Mouse (Mus musculus) kidney, embryonic 14.5 days (tissue): ENCODE results near the gene Nps. TPM values are rescaled to one million over a fixed set of nuclear protein-coding genes. Genes with fewer than 3 reads are reported as not detected.

Experiments
- ATAC-seq: fragments of 200-750 bp; cut with Nextera tagmentation; 2 replicates; pipeline ENCODE4 v1.8.0; 2017; ENCODE audit warnings: moderate number of reproducible peaks, mild to moderate bottlenecking, moderate TSS enrichment, moderate library complexity; ENCODE audit not compliant: low FRiP score, low TSS enrichment
- H3K27ac ChIP-seq: fragments of 300-500 bp; sonication (generic); 2 replicates; pipeline ENCODE4 v1.5.1; 2014; ENCODE audit warnings: low read depth, mild to moderate bottlenecking, low read length, moderate library complexity, mixed read lengths
- H3K27me3 ChIP-seq: fragments of 300-500 bp; sonication (generic); 2 replicates; pipeline ENCODE4 v1.6.1; 2014; ENCODE audit warnings: mild to moderate bottlenecking, low read length; ENCODE audit not compliant: control insufficient read depth, insufficient read depth
- H3K36me3 ChIP-seq: fragments of 300-500 bp; sonication (generic); 2 replicates; pipeline ENCODE4 v1.6.1; 2014; ENCODE audit warnings: low read length, mixed read lengths; ENCODE audit not compliant: control insufficient read depth, insufficient read depth
- H3K4me1 ChIP-seq: fragments of 300-500 bp; sonication (generic); 2 replicates; pipeline ENCODE4 v1.6.1; 2014; ENCODE audit warnings: low read length, mixed read lengths; ENCODE audit not compliant: control insufficient read depth, insufficient read depth
- H3K4me2 ChIP-seq: fragments of 300-500 bp; sonication (generic); replicated peaks from 2 replicates; pipeline ENCODE4 v1.6.1; 2014; ENCODE audit warnings: low read depth, mild to moderate bottlenecking, low read length
- H3K4me3 ChIP-seq: fragments of 300-500 bp; sonication (generic); 2 replicates; pipeline ENCODE4 v1.5.1; 2014; ENCODE audit warnings: mild to moderate bottlenecking, low read length
- H3K9ac ChIP-seq: fragments of 300-500 bp; sonication (generic); 2 replicates; pipeline ENCODE4 v1.6.1; 2014; ENCODE audit warnings: low read depth, mild to moderate bottlenecking, low read length, moderate library complexity
- H3K9me3 ChIP-seq: fragments of 300-500 bp; sonication (generic); 2 replicates; pipeline ENCODE4 v1.6.1; 2016; ENCODE audit warnings: low read length; ENCODE audit not compliant: control insufficient read depth
- WGBS: fragments of 180-500 bp; shearing (Covaris S2); extraction: QIAGEN DNeasy Blood & Tissue Kit; methylation state at CpG from one replicate; pipeline ENCODE4 v1.1.7; 2014; 5-methylcytosine and 5-hydroxymethylcytosine counted together
- polyA plus RNA-seq: library from polyadenylated mRNA; unstranded; fragments of >200 nt; fragmentation: Nextera tagmentation; extraction: Ambion mirVana; gene quantifications from 2 replicates; pipeline ENCODE4 v1.2.1, GENCODE M21; 2014

The Nps gene
- polyA plus RNA-seq, 1 experiment from 2014 or later, result not detected

DNA sequence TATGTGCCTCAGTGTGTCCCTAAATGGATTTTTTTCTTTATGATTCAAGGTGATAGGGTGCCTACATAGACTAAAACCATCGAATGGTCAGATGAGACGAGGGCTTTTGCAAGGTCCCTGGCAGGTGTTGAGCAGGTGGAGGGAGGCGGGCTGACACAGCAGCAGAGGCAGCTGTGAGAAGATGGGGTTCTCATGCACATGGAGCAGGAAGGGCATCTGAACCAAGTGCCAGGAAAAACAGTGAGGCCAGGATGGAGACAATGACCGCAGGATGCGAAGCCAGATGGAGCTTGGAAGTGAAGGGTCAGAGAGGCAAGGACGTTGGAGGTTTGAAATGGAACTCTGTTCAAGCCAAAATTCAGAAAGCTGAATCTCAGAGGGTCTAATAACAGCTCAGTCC is 18.5 kb upstream of the Nps start:
- Histone ChIP-seq H3K27ac (no peak overlapping the region), H3K4me1 (peaks cover 5% of the 10 kb centered on the region; the same call in 1 of the 2 replicates), H3K9me3 (no peaks in the 10 kb centered on the region), H3K4me3 (no peak overlapping the region), H3K27me3 (no peaks in the 10 kb centered on the region; the same call in 1 of the 2 replicates), H3K9ac (no peak overlapping the region), H3K36me3 (no peaks in the 10 kb centered on the region), H3K4me2 (no peak overlapping the region)
- 90% methylated on average over 6 of the region's 6 CpGs for WGBS
- no peak for ATAC-seq

- Histone ChIP-seq H3K4me3 (no peak overlapping the region), H3K9me3 (no peaks in the 10 kb centered on the region), H3K4me1 (peaks cover 5% of the 10 kb centered on the region; the same call in 1 of the 2 replicates), H3K27ac (no peak overlapping the region), H3K9ac (no peak overlapping the region), H3K36me3 (no peaks in the 10 kb centered on the region), H3K27me3 (no peaks in the 10 kb centered on the region; the same call in 1 of the 2 replicates), H3K4me2 (no peak overlapping the region)
- ATAC-seq, result no peak
- WGBS, result 87% methylated on average over 2 of the region's 2 CpGs
Observed at GRCm38 (mm10) chr7:135240636-135241035, 17.9 kb upstream of the Nps start.

DNA sequence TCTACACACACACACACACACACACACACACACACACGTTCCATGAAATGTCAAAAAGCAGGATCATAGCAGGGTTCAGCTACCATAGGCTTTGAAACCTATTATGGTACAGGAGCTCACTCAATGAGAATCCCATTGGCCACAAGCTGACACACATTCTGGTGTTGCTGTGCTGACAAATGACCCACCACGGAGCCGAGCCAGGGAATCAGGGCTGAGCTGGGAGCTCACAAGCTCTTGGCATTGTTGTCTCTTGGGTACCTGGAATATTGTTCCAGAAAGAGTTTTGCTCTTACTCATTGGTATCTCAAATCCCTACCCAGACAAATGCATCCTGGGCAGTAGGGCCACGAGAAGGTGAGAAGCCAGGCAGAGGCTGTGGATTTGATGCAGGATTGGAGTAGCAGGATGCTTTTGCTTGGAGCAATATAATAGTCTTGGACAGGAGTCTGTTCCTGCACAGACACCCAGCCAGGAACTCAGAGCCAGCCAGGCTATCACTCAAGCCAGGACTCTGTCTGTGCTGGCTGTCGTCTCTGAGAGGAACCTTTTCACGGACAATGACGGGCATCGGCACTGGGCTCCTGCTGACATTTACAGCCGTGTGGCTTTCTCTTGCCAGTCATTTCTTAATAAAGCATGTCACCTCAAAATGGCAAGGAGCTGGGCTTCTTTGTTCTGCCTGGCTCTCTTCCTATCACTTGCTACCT is 14.2 kb upstream of the Nps start:
- no peak overlapping the region for H3K4me3 ChIP-seq
- no peak overlapping the region for H3K4me2 ChIP-seq
- no peaks in the 10 kb centered on the region for H3K27me3 ChIP-seq
- H3K9ac ChIP-seq, result no peak overlapping the region
- no peaks in the 10 kb centered on the region for H3K36me3 ChIP-seq
- no peaks in the 10 kb centered on the region for H3K9me3 ChIP-seq
- H3K4me1 ChIP-seq, result no peaks in the 10 kb centered on the region
- no peak overlapping the region for H3K27ac ChIP-seq
- WGBS, result 79% methylated on average over 9 of the region's 9 CpGs
- no peak for ATAC-seq

GRCm38 (mm10) chr7:135246386-135246785 is 12.1 kb upstream of the Nps start:
- WGBS, result 85% methylated on average over 5 of the region's 5 CpGs
- H3K9ac ChIP-seq, result no peak overlapping the region
- H3K4me1 ChIP-seq, result no peaks in the 10 kb centered on the region
- H3K27ac ChIP-seq, result no peak overlapping the region
- no peaks in the 10 kb centered on the region for H3K27me3 ChIP-seq
- H3K4me2 ChIP-seq, result no peak overlapping the region
- ATAC-seq, result no peak
- no peak overlapping the region for H3K4me3 ChIP-seq
- no peaks in the 10 kb centered on the region for H3K36me3 ChIP-seq
- H3K9me3 ChIP-seq, result no peaks in the 10 kb centered on the region

DNA sequence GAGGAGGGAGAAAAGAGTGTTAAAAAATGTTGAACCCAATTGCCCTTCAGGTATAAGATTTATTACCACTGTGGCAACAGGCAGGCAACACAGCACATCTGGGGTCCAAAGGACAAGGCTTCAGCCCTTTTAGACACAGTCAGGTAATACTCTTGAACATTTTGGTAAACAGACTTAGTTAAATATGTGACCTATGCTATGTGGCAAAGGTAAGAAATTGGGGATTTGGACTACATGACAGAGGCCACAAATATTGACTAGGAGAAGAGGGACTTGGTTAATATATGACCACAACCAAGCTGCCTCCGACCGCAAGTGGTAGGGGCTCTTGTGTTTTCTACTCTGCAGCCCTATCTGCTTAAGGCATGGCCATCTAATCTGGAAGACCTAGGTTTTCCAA is 5.3 kb upstream of the Nps start:
- Histone ChIP-seq H3K4me3 (no peak overlapping the region), H3K27ac (no peak overlapping the region), H3K27me3 (no peaks in the 10 kb centered on the region), H3K9ac (no peak overlapping the region), H3K4me2 (no peak overlapping the region), H3K36me3 (no peaks in the 10 kb centered on the region), H3K4me1 (no peaks in the 10 kb centered on the region), H3K9me3 (peaks cover 5% of the 10 kb centered on the region; the same call in 1 of the 2 replicates)
- no peak for ATAC-seq
- 91% methylated on average over 2 of the region's 2 CpGs for WGBS

DNA sequence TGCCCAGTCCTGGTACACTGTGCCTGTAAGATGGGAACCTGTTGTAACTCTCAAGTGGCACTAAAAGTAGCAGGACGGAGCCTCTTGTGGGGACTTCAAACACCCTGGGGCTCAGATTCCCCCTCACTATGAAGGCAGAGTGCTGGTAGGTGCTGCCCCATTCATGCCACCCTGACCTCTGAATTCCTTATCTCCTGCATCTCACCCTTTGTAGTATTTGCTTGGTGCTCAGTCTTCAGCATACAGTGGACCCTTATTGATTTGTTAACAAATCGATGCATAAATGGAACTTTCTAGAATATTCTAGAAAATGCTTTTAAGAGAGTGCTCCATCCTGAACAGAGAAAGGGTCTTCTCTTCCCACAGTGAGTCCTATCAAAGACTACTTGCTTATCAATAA is 4.1 kb upstream of the Nps start:
- Histone ChIP-seq H3K27me3 (no peaks in the 10 kb centered on the region), H3K9me3 (peaks cover 5% of the 10 kb centered on the region; the same call in 1 of the 2 replicates), H3K9ac (no peak overlapping the region), H3K27ac (no peak overlapping the region), H3K4me3 (no peak overlapping the region), H3K4me2 (no peak overlapping the region), H3K36me3 (no peaks in the 10 kb centered on the region), H3K4me1 (no peaks in the 10 kb centered on the region)
- no peak for ATAC-seq
- 85% methylated on average over 2 of the region's 2 CpGs for WGBS

- H3K27me3 ChIP-seq, result no peaks in the 10 kb centered on the region
- H3K36me3 ChIP-seq, result no peaks in the 10 kb centered on the region
- H3K9ac ChIP-seq, result no peak overlapping the region
- no peak overlapping the region for H3K27ac ChIP-seq
- H3K4me3 ChIP-seq, result no peak overlapping the region
- H3K9me3 ChIP-seq, result no peaks in the 10 kb centered on the region
- no peak for ATAC-seq
- WGBS, result 86% methylated on average over 5 of the region's 5 CpGs
- H3K4me1 ChIP-seq, result no peaks in the 10 kb centered on the region
- H3K4me2 ChIP-seq, result no peak overlapping the region
Observed at GRCm38 (mm10) chr7:135271011-135271410, 12.5 kb downstream of the Nps start.

DNA sequence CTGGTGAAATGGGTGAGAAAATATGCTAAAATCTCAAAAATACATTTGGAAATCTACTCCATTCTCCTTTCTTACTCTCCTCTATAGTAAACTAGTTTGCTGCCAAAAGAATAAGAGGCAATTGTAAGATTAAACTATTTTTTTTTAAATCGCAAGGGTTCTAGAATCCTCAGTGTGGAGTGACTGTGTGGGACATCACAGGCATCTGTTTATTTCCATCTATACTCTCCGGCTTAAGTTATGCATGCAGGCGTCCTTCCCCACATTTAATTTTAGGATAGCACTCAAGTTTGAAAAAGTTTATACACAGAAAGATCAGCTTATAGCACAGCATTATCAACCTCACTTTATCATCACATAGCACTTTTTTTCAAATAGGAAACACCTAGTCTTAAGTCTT is 24.7 kb downstream of the Nps start:
- no peaks in the 10 kb centered on the region for H3K9me3 ChIP-seq
- 95% methylated on average over 3 of the region's 3 CpGs for WGBS

GRCm38 (mm10) chr7:135289976-135290375 is 31.5 kb downstream of the Nps start:
- no peak overlapping the region for H3K27ac ChIP-seq
- H3K4me3 ChIP-seq, result no peak overlapping the region
- no peak overlapping the region for H3K9ac ChIP-seq
- no peaks in the 10 kb centered on the region for H3K4me1 ChIP-seq
- no peaks in the 10 kb centered on the region for H3K36me3 ChIP-seq
- H3K9me3 ChIP-seq, result no peaks in the 10 kb centered on the region
- WGBS, result 90% methylated on average over 3 of the region's 3 CpGs
- no peaks in the 10 kb centered on the region for H3K27me3 ChIP-seq
- no peak for ATAC-seq
- no peak overlapping the region for H3K4me2 ChIP-seq

More for the DNA sequence above, 24.7 kb downstream of the Nps start:
- Histone ChIP-seq H3K36me3 (no peaks in the 10 kb centered on the region), H3K4me3 (no peak overlapping the region), H3K4me1 (no peaks in the 10 kb centered on the region), H3K27ac (no peak overlapping the region), H3K27me3 (no peaks in the 10 kb centered on the region), H3K9ac (no peak overlapping the region), H3K4me2 (no peak overlapping the region)
- ATAC-seq, result no peak
